Comparison of ENCODE assay signal across 10 mouse cellular contexts in the genomic region with DNA sequence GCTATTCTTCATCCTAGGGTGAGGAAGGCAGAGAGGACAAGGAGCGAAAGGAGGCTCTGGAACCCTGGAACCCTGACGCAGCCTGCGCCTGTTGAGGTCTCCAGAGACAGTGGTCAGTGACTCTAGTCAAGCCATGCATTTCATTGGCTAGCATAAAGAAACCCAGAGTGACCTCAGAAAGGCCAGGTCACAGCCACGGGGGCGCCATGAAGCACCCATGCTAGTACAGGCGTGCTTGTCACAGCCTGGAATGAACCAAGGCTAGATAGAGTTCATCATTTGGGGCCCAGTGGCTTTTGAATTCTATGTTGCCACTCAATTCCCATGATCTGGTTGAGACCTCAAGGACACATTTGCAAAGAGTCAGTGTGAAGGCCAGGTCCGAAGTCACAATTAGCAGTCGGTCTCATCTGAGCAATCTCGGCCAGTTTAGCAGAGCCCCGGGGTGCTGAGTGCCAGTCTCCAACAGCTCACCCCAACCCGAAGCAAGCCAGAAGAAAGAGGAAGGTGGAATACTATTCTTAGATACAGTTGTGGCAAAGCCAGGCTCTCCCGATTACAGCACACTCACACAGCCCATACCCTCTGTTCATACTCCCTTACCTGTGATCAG. TPM values are rescaled to one million over a fixed set of nuclear protein-coding genes. Genes with fewer than 3 reads are reported as not detected.
DNase-seq lines count a peak whose midpoint lies in the region; ATAC-seq and TF ChIP-seq lines count a peak whose summit lies in the region.
"Had no signal": no experiment of that assay in that cellular context is flagged by ENCODE, and none has a peak within 500 bp of the region (broad histone marks: within the 10 kb centered on the region; RNA-seq: fewer than 3 reads in every experiment).

No protein-coding gene starts in this region.

- H3K9ac ChIP-seq in hindbrain, embryonic 12.5 days, result no peak overlapping the region
- H3K9ac ChIP-seq: midbrain, embryonic 13.5 days had no signal

- H3K4me3 ChIP-seq in cortical plate, adult 2 months (ENCODE audit: insufficient read depth, low read length), result peak overlapping the region; percentile 23
- no peak overlapping the region for H3K4me3 ChIP-seq in hindbrain, embryonic 12.5 days
- peak overlapping the region; percentile 47 for H3K4me3 ChIP-seq in macrophage (ENCODE audit: inconsistent target)
- H3K4me3 ChIP-seq: midbrain, embryonic 13.5 days had no signal

- TF ChIP-seq CTCF in cortical plate, adult 2 months (IDR thresholded peaks at IDR 0.05; ENCODE audit: extremely low read depth, insufficient read depth, low read length), result no peak

- H3K4me1 ChIP-seq in cortical plate, adult 2 months (ENCODE audit: control insufficient read depth, insufficient read depth, low read length), result peaks cover 3% of the 10 kb centered on the region
- H3K4me1 ChIP-seq in hindbrain, embryonic 12.5 days, result 0 out of 2 replicates have a peak, but pooled peaks cover 4% of the 10 kb centered on the region
- H3K4me1 ChIP-seq: midbrain, embryonic 13.5 days had no signal

- DNase-seq in layer of hippocampus, adult 11-12 months (ENCODE audit: low spot score), result peak; percentile 25
- no peak for DNase-seq in layer of hippocampus, postnatal 36 days
- no peak for DNase-seq in thymus, postnatal 25 days
- DNase-seq in layer of hippocampus, postnatal 14 days (ENCODE audit: low spot score in 2 of 2), result no peak
- DNase-seq in frontal cortex, adult 2 months (ENCODE audit: extremely low spot score in 1 of 2, low spot score in 1 of 2), result no peak

- peaks cover 51% of the 10 kb centered on the region for H3K79me2 ChIP-seq in macrophage (ENCODE audit: inconsistent target)

- no peak for ATAC-seq in hindbrain, embryonic 12.5 days (ENCODE audit: low FRiP score)
- ATAC-seq: forebrain, embryonic 14.5 days; midbrain, embryonic 13.5 days had no signal

- no peaks in the 10 kb centered on the region for H3K9me3 ChIP-seq in hindbrain, embryonic 12.5 days (replicated peaks)
- H3K9me3 ChIP-seq: midbrain, embryonic 13.5 days had no signal

- no peak for TF ChIP-seq POLR2A in cortical plate, adult 2 months (IDR thresholded peaks at IDR 0.05; ENCODE audit: extremely low read depth, insufficient read depth, low read length)

- no peaks in the 10 kb centered on the region for H3K27me3 ChIP-seq in hindbrain, embryonic 12.5 days
- H3K27me3 ChIP-seq: midbrain, embryonic 13.5 days had no signal

- H3K4me2 ChIP-seq in hindbrain, embryonic 12.5 days (replicated peaks), result no peak overlapping the region
- H3K4me2 ChIP-seq: midbrain, embryonic 13.5 days had no signal

- H3K36me3 ChIP-seq in hindbrain, embryonic 12.5 days, result no peaks in the 10 kb centered on the region
- H3K36me3 ChIP-seq in macrophage (ENCODE audit: inconsistent target), result peaks cover 11% of the 10 kb centered on the region; the same call in 1 of the 2 replicates
- H3K36me3 ChIP-seq: midbrain, embryonic 13.5 days had no signal

- peak overlapping the region; percentile 74; the same call in 1 of the 2 replicates for H3K27ac ChIP-seq in cortical plate, adult 2 months (ENCODE audit: insufficient read depth, low read length)
- peak overlapping the region; percentile 17; the same call in 1 of the 2 replicates for H3K27ac ChIP-seq in hindbrain, embryonic 12.5 days
- peak overlapping the region; percentile 93 for H3K27ac ChIP-seq in macrophage

- 84% methylated on average over 12 of the region's 12 CpGs for WGBS in hindbrain, embryonic 12.5 days
- 33% methylated on average over 12 of the region's 12 CpGs for WGBS in macrophage (ENCODE audit: missing documents)

RNA-seq across cellular contexts. Expression of a gene that starts 11.3 kb away (rescaled TPM):
- total RNA-seq in layer of hippocampus, postnatal 36 days (2021), result 1 to 10 TPM; 1.6 to 2.7 TPM
- 1.2 and 1.4 TPM in 2 replicates for polyA plus RNA-seq in cortical plate, adult 2 months (2012; rRNA removed)
- 4.0 and 4.7 TPM in 2 replicates for polyA plus RNA-seq in hindbrain, embryonic 12.5 days (2016; fragmentation: Nextera tagmentation; extraction: Ambion mirVana)
- 100 to 1,000 TPM in 2 of 26 experiments, 10 to 100 TPM in 24; 21.1 to 133 (median 76.4) TPM for total RNA-seq in macrophage (2018; cell fraction: chromatin; rRNA removed)
- total RNA-seq in macrophage (2018; cell fraction: cytosol; rRNA removed), result 10 to 100 TPM; 10.0 to 25.6 (median 20.3) TPM
- 10 to 100 TPM; 23.8 to 71.9 (median 47.0) TPM for total RNA-seq in macrophage (2018; cell fraction: nucleus; rRNA removed)
- 11.5 to 20.1 TPM (median 15.4 TPM) in 3 replicates for polyA plus RNA-seq in macrophage (2018)
- 1 to 10 TPM; 3.8 to 4.1 TPM for total RNA-seq in layer of hippocampus, postnatal 14 days (2021)
- polyA plus RNA-seq in frontal cortex, adult 2 months (2012; rRNA removed), result 1.1 and 1.6 TPM in 2 replicates

RNA-seq across cellular contexts. Expression of a gene that starts 29.2 kb away (rescaled TPM):
- total RNA-seq in layer of hippocampus, postnatal 36 days (2021), result 100 to 1,000 TPM; 128 to 145 TPM
- polyA plus RNA-seq in cortical plate, adult 2 months (2012; rRNA removed), result 145 and 176 TPM in 2 replicates
- polyA plus RNA-seq in hindbrain, embryonic 12.5 days (2016; fragmentation: Nextera tagmentation; extraction: Ambion mirVana), result 3.7 and 3.9 TPM in 2 replicates
- 1 to 10 TPM; 1.5 to 7.3 (median 3.4) TPM for total RNA-seq in macrophage (2018; cell fraction: chromatin; rRNA removed)
- 1 to 10 TPM in 1 of 26 experiments, under 1 TPM in 25; 0.18 to 1.2 (median 0.39) TPM for total RNA-seq in macrophage (2018; cell fraction: cytosol; rRNA removed)
- total RNA-seq in macrophage (2018; cell fraction: nucleus; rRNA removed), result 1 to 10 TPM in 18 of 26 experiments, under 1 TPM in 8; 0.36 to 6.3 (median 1.4) TPM
- 0.20 to 0.50 TPM (median 0.40 TPM) in 3 replicates for polyA plus RNA-seq in macrophage (2018)
- total RNA-seq in layer of hippocampus, postnatal 14 days (2021), result 100 to 1,000 TPM in 1 of 2 experiments, 10 to 100 TPM in 1; 94.4 to 101 TPM
- 113 and 135 TPM in 2 replicates for polyA plus RNA-seq in frontal cortex, adult 2 months (2012; rRNA removed)

RNA-seq across cellular contexts. Expression of a gene that starts 48.9 kb away (rescaled TPM):
- total RNA-seq in layer of hippocampus, postnatal 36 days (2021), result 1 to 10 TPM; 3.8 to 7.3 TPM
- 6.5 and 6.9 TPM in 2 replicates for polyA plus RNA-seq in cortical plate, adult 2 months (2012; rRNA removed)
- polyA plus RNA-seq in hindbrain, embryonic 12.5 days (2016; fragmentation: Nextera tagmentation; extraction: Ambion mirVana), result 7.3 and 9.7 TPM in 2 replicates
- 1 to 10 TPM in 2 of 26 experiments, under 1 TPM in 5, not detected in 19; 0.30 to 3.5 (median 0.69) TPM for total RNA-seq in macrophage (2018; cell fraction: chromatin; rRNA removed)
- total RNA-seq in macrophage (2018; cell fraction: cytosol; rRNA removed), result under 1 TPM in 17 of 26 experiments, not detected in 9; 0.05 to 0.37 (median 0.17) TPM
- under 1 TPM in 6 of 26 experiments, not detected in 20; 0.17 to 0.97 (median 0.70) TPM for total RNA-seq in macrophage (2018; cell fraction: nucleus; rRNA removed)
- 0.17 to 0.36 TPM (median 0.26 TPM) in 3 replicates for polyA plus RNA-seq in macrophage (2018)
- 10 to 100 TPM; 11.5 to 12.5 TPM for total RNA-seq in layer of hippocampus, postnatal 14 days (2021)
- polyA plus RNA-seq in frontal cortex, adult 2 months (2012; rRNA removed), result 5.1 and 6.2 TPM in 2 replicates

Comparison
In these comparisons a context has a peak if more than half of its experiments do, and no peak if none do; other contexts are left out.
1. H3K27ac ChIP-seq: peak in every context shown above with its lines; median percentile 93 in macrophage; 74 in cortical plate, adult 2 months; 17 in hindbrain, embryonic 12.5 days.
2. RNA of a gene that starts 29.2 kb away (polyA plus RNA-seq): 145 to 176 TPM in cortical plate, adult 2 months and 113 to 135 TPM in frontal cortex, adult 2 months; 3.7 to 3.9 TPM in hindbrain, embryonic 12.5 days and 0.20 to 0.50 TPM in macrophage; every median in the first group is over 10 times any median in the second.